Mouse (Mus musculus): ENCODE results near the gene Dot1l. TPM values are rescaled to one million over a fixed set of nuclear protein-coding genes. Genes with fewer than 3 reads are reported as not detected.

Gene Dot1l
- polyA plus RNA-seq, 1 experiment from 2014 or later, result 13.2 TPM

- H3K27ac ChIP-seq (ENCODE audit: low read depth, low read length), result no peak overlapping the region
- H3K27me3 ChIP-seq (replicated peaks; ENCODE audit: control insufficient read depth, insufficient read depth, low read length), result peaks cover 15% of the 10 kb centered on the region
- no peaks in the 10 kb centered on the region for H3K36me3 ChIP-seq (ENCODE audit: control insufficient read depth, insufficient read depth, low read length)
- peaks cover 13% of the 10 kb centered on the region for H3K4me1 ChIP-seq (ENCODE audit: control insufficient read depth, insufficient read depth, low read depth, low read length)
- H3K9ac ChIP-seq (ENCODE audit: low read depth, low read length), result no peak overlapping the region
- H3K4me3 ChIP-seq (ENCODE audit: low read length), result no peak overlapping the region
- no peak overlapping the region for H3K4me2 ChIP-seq (ENCODE audit: low read length)
- no peak for ATAC-seq
- H3K9me3 ChIP-seq (ENCODE audit: control insufficient read depth, low read length), result no peaks in the 10 kb centered on the region
- 64% methylated on average over 2 of the region's 2 CpGs for WGBS
Measured at GRCm38 (mm10) chr10:80841685-80842084, 86.7 kb downstream of the Dot1l start.

- Histone ChIP-seq H3K9ac (ENCODE audit: low read depth, low read length) (no peak overlapping the region), H3K4me1 (ENCODE audit: control insufficient read depth, insufficient read depth, low read depth, low read length) (peaks cover 13% of the 10 kb centered on the region), H3K27ac (ENCODE audit: low read depth, low read length) (no peak overlapping the region), H3K27me3 (replicated peaks; ENCODE audit: control insufficient read depth, insufficient read depth, low read length) (peaks cover 15% of the 10 kb centered on the region), H3K36me3 (ENCODE audit: control insufficient read depth, insufficient read depth, low read length) (no peaks in the 10 kb centered on the region), H3K9me3 (ENCODE audit: control insufficient read depth, low read length) (no peaks in the 10 kb centered on the region), H3K4me3 (ENCODE audit: low read length) (no peak overlapping the region), H3K4me2 (ENCODE audit: low read length) (no peak overlapping the region; the same call in 1 of the 2 replicates)
- ATAC-seq, result no peak
- WGBS, result 79% methylated on average over 15 of the region's 15 CpGs
Measured at GRCm38 (mm10) chr10:80842334-80842733, 87.3 kb downstream of the Dot1l start.

- Histone ChIP-seq H3K9me3 (ENCODE audit: control insufficient read depth, low read length) (no peaks in the 10 kb centered on the region), H3K36me3 (ENCODE audit: control insufficient read depth, insufficient read depth, low read length) (no peaks in the 10 kb centered on the region), H3K4me1 (ENCODE audit: control insufficient read depth, insufficient read depth, low read depth, low read length) (peaks cover 13% of the 10 kb centered on the region), H3K9ac (ENCODE audit: low read depth, low read length) (peak overlapping the region; percentile 74), H3K4me2 (ENCODE audit: low read length) (peak overlapping the region; percentile 84), H3K27ac (ENCODE audit: low read depth, low read length) (no peak overlapping the region; the same call in 1 of the 2 replicates), H3K4me3 (ENCODE audit: low read length) (peak overlapping the region; percentile 68), H3K27me3 (replicated peaks; ENCODE audit: control insufficient read depth, insufficient read depth, low read length) (peaks cover 15% of the 10 kb centered on the region)
- WGBS, result 8% methylated on average over 32 of the region's 32 CpGs
- peak; percentile 40 for ATAC-seq
Measured at GRCm38 (mm10) chr10:80843087-80843930, 88.3 kb downstream of the Dot1l start.

DNA sequence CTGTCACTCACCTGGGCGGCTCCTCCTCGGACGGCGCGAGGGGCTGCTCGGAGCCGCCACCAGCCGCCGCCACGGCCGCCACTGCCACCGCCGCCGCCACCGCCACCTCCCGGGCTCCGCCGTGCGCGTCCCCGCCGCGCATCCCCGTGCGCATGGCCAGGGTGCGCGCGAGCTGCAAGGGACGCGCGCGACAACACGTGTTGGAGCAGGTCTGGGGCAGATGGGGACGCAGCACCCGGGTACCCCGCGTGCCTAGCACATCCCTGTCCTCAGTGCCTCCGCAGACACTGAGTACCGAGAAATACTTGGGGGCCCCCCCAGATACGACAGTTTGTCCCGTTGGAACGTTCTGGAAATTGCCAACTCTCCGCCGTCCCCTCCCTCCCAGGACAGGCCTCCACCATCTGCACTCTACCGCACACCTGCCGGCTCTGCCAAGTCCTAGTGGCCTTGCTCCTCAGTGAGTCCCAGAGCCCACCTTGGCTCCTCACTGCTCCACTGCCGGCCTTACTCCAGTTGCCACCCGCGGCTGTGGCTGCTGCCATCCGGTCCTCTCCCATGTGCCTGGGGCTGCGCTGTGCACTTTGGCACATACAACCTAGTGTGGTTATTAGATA lies 89.0 kb downstream of the Dot1l start, which contains the start of gene Lingo3:
TSS of gene Lingo3 (minus strand) at position 109 of the 617 bp plus-strand sequence.
- Histone ChIP-seq H3K9ac (ENCODE audit: low read depth, low read length) (peak within 1 kb of the TSS; percentile 74), H3K27ac (ENCODE audit: low read depth, low read length) (no peak within 1 kb of the TSS; the same call in 1 of the 2 replicates), H3K36me3 (ENCODE audit: control insufficient read depth, insufficient read depth, low read length) (no peaks in the 10 kb centered on the region), H3K4me1 (ENCODE audit: control insufficient read depth, insufficient read depth, low read depth, low read length) (peaks cover 13% of the 10 kb centered on the region), H3K27me3 (replicated peaks; ENCODE audit: control insufficient read depth, insufficient read depth, low read length) (peaks cover 15% of the 10 kb centered on the region), H3K4me2 (ENCODE audit: low read length) (peak within 1 kb of the TSS; percentile 84), H3K4me3 (ENCODE audit: low read length) (peak within 1 kb of the TSS; percentile 68), H3K9me3 (ENCODE audit: control insufficient read depth, low read length) (no peaks in the 10 kb centered on the region)
- ATAC-seq, result peak; percentile 56
- 4% methylated on average over 30 of the region's 51 CpGs for WGBS

MicroRNA genes within 50 kb of the gene (microRNA counts, 519-probe panel; counts per million panel counts)
- microRNA mmu-miR-1982, result not detected

Small RNAs within 50 kb of the gene (microRNA-seq; reads per million reads assigned to microRNA genes)
- gene Mir1982, result 4.0 reads per million, percentile 13 among the genes with 10 or more reads in this experiment

Other genes starting within 250 kb of the Dot1l start
- 1.5 and 1.6 TPM in 2 replicates for gene Atp8b3, start 216.1 kb upstream of the Dot1l start, polyA plus RNA-seq (2015; fragmentation: Nextera tagmentation; extraction: Ambion mirVana)
- gene Rexo1, start 193.6 kb upstream of the Dot1l start, polyA plus RNA-seq (2015; fragmentation: Nextera tagmentation; extraction: Ambion mirVana), result 25.8 and 26.5 TPM in 2 replicates
- gene Klf16, start 177.9 kb upstream of the Dot1l start, polyA plus RNA-seq (2015; fragmentation: Nextera tagmentation; extraction: Ambion mirVana), result 5.1 and 5.8 TPM in 2 replicates
- gene Abhd17a, start 164.9 kb upstream of the Dot1l start, polyA plus RNA-seq (2015; fragmentation: Nextera tagmentation; extraction: Ambion mirVana), result 127 and 130 TPM in 2 replicates
- 73.6 and 80.8 TPM in 2 replicates for gene Scamp4, start 152.3 kb upstream of the Dot1l start, polyA plus RNA-seq (2015; fragmentation: Nextera tagmentation; extraction: Ambion mirVana)
- gene Adat3, start 152.3 kb upstream of the Dot1l start, polyA plus RNA-seq (2015; fragmentation: Nextera tagmentation; extraction: Ambion mirVana), result 5.2 and 6.4 TPM in 2 replicates
- 2.3 and 3.1 TPM in 2 replicates for gene Gm49322, start 149.2 kb upstream of the Dot1l start, polyA plus RNA-seq (2015; fragmentation: Nextera tagmentation; extraction: Ambion mirVana)
- gene Csnk1g2, start 132.4 kb upstream of the Dot1l start, polyA plus RNA-seq (2015; fragmentation: Nextera tagmentation; extraction: Ambion mirVana), result 24.9 and 77.7 TPM in 2 replicates
- gene Btbd2, start 98.1 kb upstream of the Dot1l start, polyA plus RNA-seq (2015; fragmentation: Nextera tagmentation; extraction: Ambion mirVana), result 21.2 and 83.2 TPM in 2 replicates
- 35.6 and 55.7 TPM in 2 replicates for gene Mknk2, start 77.1 kb upstream of the Dot1l start, polyA plus RNA-seq (2015; fragmentation: Nextera tagmentation; extraction: Ambion mirVana)
- 56.9 and 59.5 TPM in 2 replicates for gene Mob3a, start 53.2 kb upstream of the Dot1l start, polyA plus RNA-seq (2015; fragmentation: Nextera tagmentation; extraction: Ambion mirVana)
- 43.7 and 50.4 TPM in 2 replicates for gene Izumo4, start 53.0 kb upstream of the Dot1l start, polyA plus RNA-seq (2015; fragmentation: Nextera tagmentation; extraction: Ambion mirVana)
- gene Ap3d1, start 12.9 kb upstream of the Dot1l start, polyA plus RNA-seq (2015; fragmentation: Nextera tagmentation; extraction: Ambion mirVana), result 102 and 105 TPM in 2 replicates
- 44.7 and 59.9 TPM in 2 replicates for gene Sf3a2, start 43.0 kb downstream of the Dot1l start, polyA plus RNA-seq (2015; fragmentation: Nextera tagmentation; extraction: Ambion mirVana)
- gene Plekhj1, start 43.4 kb downstream of the Dot1l start, polyA plus RNA-seq (2015; fragmentation: Nextera tagmentation; extraction: Ambion mirVana), result 129 and 140 TPM in 2 replicates
- not detected in 2 replicates for gene Amh, start 50.0 kb downstream of the Dot1l start, polyA plus RNA-seq (2015; fragmentation: Nextera tagmentation; extraction: Ambion mirVana)
- 1.1 and 1.2 TPM in 2 replicates for gene Jsrp1, start 58.3 kb downstream of the Dot1l start, polyA plus RNA-seq (2015; fragmentation: Nextera tagmentation; extraction: Ambion mirVana)
- 1,272 and 1,293 TPM in 2 replicates for gene Oaz1, start 71.5 kb downstream of the Dot1l start, polyA plus RNA-seq (2015; fragmentation: Nextera tagmentation; extraction: Ambion mirVana)
- 22.1 and 23.3 TPM in 2 replicates for gene Lingo3, start 88.8 kb downstream of the Dot1l start, polyA plus RNA-seq (2015; fragmentation: Nextera tagmentation; extraction: Ambion mirVana)
- 197 and 208 TPM in 2 replicates for gene Lsm7, start 100.0 kb downstream of the Dot1l start, polyA plus RNA-seq (2015; fragmentation: Nextera tagmentation; extraction: Ambion mirVana)
- 92.4 and 97.5 TPM in 2 replicates for gene Sppl2b, start 100.1 kb downstream of the Dot1l start, polyA plus RNA-seq (2015; fragmentation: Nextera tagmentation; extraction: Ambion mirVana)
- 0.13 and 0.27 TPM in 2 replicates for gene Tmprss9, start 116.6 kb downstream of the Dot1l start, polyA plus RNA-seq (2015; fragmentation: Nextera tagmentation; extraction: Ambion mirVana)
- 314 and 364 TPM in 2 replicates for gene Timm13, start 145.8 kb downstream of the Dot1l start, polyA plus RNA-seq (2015; fragmentation: Nextera tagmentation; extraction: Ambion mirVana)
- gene Lmnb2, start 163.0 kb downstream of the Dot1l start, polyA plus RNA-seq (2015; fragmentation: Nextera tagmentation; extraction: Ambion mirVana), result 36.6 and 41.9 TPM in 2 replicates
- gene Gadd45b, start 174.9 kb downstream of the Dot1l start, polyA plus RNA-seq (2015; fragmentation: Nextera tagmentation; extraction: Ambion mirVana), result 8.0 and 9.0 TPM in 2 replicates